Mouse (Mus musculus): ENCODE data around the gene Ctns. TPM values are rescaled to one million over a fixed set of nuclear protein-coding genes. Genes with fewer than 3 reads are reported as not detected.
A peak's percentile ranks its signal among the peaks of the same experiment; 100 is the strongest.

Ctns gene
- polyA plus RNA-seq, 1 experiment = 15.4 TPM

GRCm38 (mm10) chr11:73201597-73201996 is 2.8 kb upstream of the Ctns start:
- Histone ChIP-seq H3K9ac (ENCODE audit: low read depth, poor library complexity, severe bottlenecking) (no peak overlapping the region), H3K36me3 (ENCODE audit: control insufficient read depth, insufficient read depth, low read length, poor library complexity, severe bottlenecking) (no peaks in the 10 kb centered on the region), H3K9me3 (replicated peaks; ENCODE audit: control insufficient read depth, insufficient read depth, low read length, poor library complexity, severe bottlenecking) (no peaks in the 10 kb centered on the region), H3K4me1 (ENCODE audit: control insufficient read depth, insufficient read depth, low read length) (no peaks in the 10 kb centered on the region), H3K27ac (ENCODE audit: insufficient read depth, low read length) (no peak overlapping the region), H3K4me3 (ENCODE audit: low read depth, low read length) (no peak overlapping the region), H3K27me3 (ENCODE audit: control insufficient read depth, insufficient read depth, low read length, poor library complexity, severe bottlenecking) (no peaks in the 10 kb centered on the region)
- TF ChIP-seq CTCF (IDR thresholded peaks at IDR 0.05; ENCODE audit: low read depth, low read length) (no peak), POLR2A (IDR thresholded peaks at IDR 0.05; ENCODE audit: insufficient read depth, low read length) (no peak), EP300 (IDR thresholded peaks at IDR 0.05; ENCODE audit: insufficient read depth, low read depth, low read length) (no peak)

GRCm38 (mm10) chr11:73201021-73201420 is 2.2 kb upstream of the Ctns start:
- no peaks in the 10 kb centered on the region for H3K4me1 ChIP-seq (ENCODE audit: control insufficient read depth, insufficient read depth, low read length)
- no peak overlapping the region for H3K27ac ChIP-seq (ENCODE audit: insufficient read depth, low read length)
- TF ChIP-seq EP300 (IDR thresholded peaks at IDR 0.05; ENCODE audit: insufficient read depth, low read depth, low read length) = no peak
- TF ChIP-seq CTCF (IDR thresholded peaks at IDR 0.05; ENCODE audit: low read depth, low read length) = no peak
- no peaks in the 10 kb centered on the region for H3K9me3 ChIP-seq (replicated peaks; ENCODE audit: control insufficient read depth, insufficient read depth, low read length, poor library complexity, severe bottlenecking)
- H3K27me3 ChIP-seq (ENCODE audit: control insufficient read depth, insufficient read depth, low read length, poor library complexity, severe bottlenecking) = no peaks in the 10 kb centered on the region
- no peaks in the 10 kb centered on the region for H3K36me3 ChIP-seq (ENCODE audit: control insufficient read depth, insufficient read depth, low read length, poor library complexity, severe bottlenecking)
- H3K9ac ChIP-seq (ENCODE audit: low read depth, poor library complexity, severe bottlenecking) = no peak overlapping the region
- no peak overlapping the region for H3K4me3 ChIP-seq (ENCODE audit: low read depth, low read length)

GRCm38 (mm10) chr11:73199879-73200278 is 1.0 kb upstream of the Ctns start:
- H3K27ac ChIP-seq (ENCODE audit: insufficient read depth, low read length) = no peak overlapping the region
- H3K9me3 ChIP-seq (replicated peaks; ENCODE audit: control insufficient read depth, insufficient read depth, low read length, poor library complexity, severe bottlenecking) = no peaks in the 10 kb centered on the region
- peak overlapping the region; percentile 42 for H3K9ac ChIP-seq (ENCODE audit: low read depth, poor library complexity, severe bottlenecking)
- H3K4me1 ChIP-seq (ENCODE audit: control insufficient read depth, insufficient read depth, low read length) = no peaks in the 10 kb centered on the region
- no peak for TF ChIP-seq CTCF (IDR thresholded peaks at IDR 0.05; ENCODE audit: low read depth, low read length)
- no peak for TF ChIP-seq EP300 (IDR thresholded peaks at IDR 0.05; ENCODE audit: insufficient read depth, low read depth, low read length)
- no peak for TF ChIP-seq POLR2A (IDR thresholded peaks at IDR 0.05; ENCODE audit: insufficient read depth, low read length)
- H3K27me3 ChIP-seq (ENCODE audit: control insufficient read depth, insufficient read depth, low read length, poor library complexity, severe bottlenecking) = no peaks in the 10 kb centered on the region
- H3K4me3 ChIP-seq (ENCODE audit: low read depth, low read length) = peak overlapping the region; percentile 80
- no peaks in the 10 kb centered on the region for H3K36me3 ChIP-seq (ENCODE audit: control insufficient read depth, insufficient read depth, low read length, poor library complexity, severe bottlenecking)

- no peaks in the 10 kb centered on the region for H3K36me3 ChIP-seq (ENCODE audit: control insufficient read depth, insufficient read depth, low read length, poor library complexity, severe bottlenecking)
- TF ChIP-seq EP300 (IDR thresholded peaks at IDR 0.05; ENCODE audit: insufficient read depth, low read depth, low read length) (no peak), POLR2A (IDR thresholded peaks at IDR 0.05; ENCODE audit: insufficient read depth, low read length) (no peak), CTCF (IDR thresholded peaks at IDR 0.05; ENCODE audit: low read depth, low read length) (no peak)
- no peaks in the 10 kb centered on the region for H3K4me1 ChIP-seq (ENCODE audit: control insufficient read depth, insufficient read depth, low read length)
- H3K27me3 ChIP-seq (ENCODE audit: control insufficient read depth, insufficient read depth, low read length, poor library complexity, severe bottlenecking) = no peaks in the 10 kb centered on the region
- peak within 1 kb of the TSS; percentile 91 for H3K4me3 ChIP-seq (ENCODE audit: low read depth, low read length)
- H3K27ac ChIP-seq (ENCODE audit: insufficient read depth, low read length) = no peak within 1 kb of the TSS
- no peaks in the 10 kb centered on the region for H3K9me3 ChIP-seq (replicated peaks; ENCODE audit: control insufficient read depth, insufficient read depth, low read length, poor library complexity, severe bottlenecking)
- H3K9ac ChIP-seq (ENCODE audit: low read depth, poor library complexity, severe bottlenecking) = peak within 1 kb of the TSS; percentile 45
Observed at GRCm38 (mm10) chr11:73199230-73199712, 429 bp upstream of the Ctns start, which contains the start of gene Shpk. Gene Shpk, plus strand, starts transcription at chr11:73199460.

- Histone ChIP-seq H3K27ac (ENCODE audit: insufficient read depth, low read length) (no peak overlapping the region), H3K4me1 (ENCODE audit: control insufficient read depth, insufficient read depth, low read length) (no peaks in the 10 kb centered on the region), H3K4me3 (ENCODE audit: low read depth, low read length) (peak overlapping the region; percentile 91), H3K9ac (ENCODE audit: low read depth, poor library complexity, severe bottlenecking) (peak overlapping the region; percentile 45), H3K9me3 (replicated peaks; ENCODE audit: control insufficient read depth, insufficient read depth, low read length, poor library complexity, severe bottlenecking) (no peaks in the 10 kb centered on the region), H3K36me3 (ENCODE audit: control insufficient read depth, insufficient read depth, low read length, poor library complexity, severe bottlenecking) (no peaks in the 10 kb centered on the region), H3K27me3 (ENCODE audit: control insufficient read depth, insufficient read depth, low read length, poor library complexity, severe bottlenecking) (no peaks in the 10 kb centered on the region)
- TF ChIP-seq POLR2A (IDR thresholded peaks at IDR 0.05; ENCODE audit: insufficient read depth, low read length) (no peak), CTCF (IDR thresholded peaks at IDR 0.05; ENCODE audit: low read depth, low read length) (no peak), EP300 (IDR thresholded peaks at IDR 0.05; ENCODE audit: insufficient read depth, low read depth, low read length) (no peak)
Observed at GRCm38 (mm10) chr11:73198190-73198589, 652 bp downstream of the Ctns start.

- TF ChIP-seq CTCF (IDR thresholded peaks at IDR 0.05; ENCODE audit: low read depth, low read length) (no peak), POLR2A (IDR thresholded peaks at IDR 0.05; ENCODE audit: insufficient read depth, low read length) (no peak), EP300 (IDR thresholded peaks at IDR 0.05; ENCODE audit: insufficient read depth, low read depth, low read length) (no peak)
- Histone ChIP-seq H3K36me3 (ENCODE audit: control insufficient read depth, insufficient read depth, low read length, poor library complexity, severe bottlenecking) (no peaks in the 10 kb centered on the region; the same call in 1 of the 2 replicates), H3K27ac (ENCODE audit: insufficient read depth, low read length) (no peak overlapping the region)
Observed at GRCm38 (mm10) chr11:73194444-73194843, 4.4 kb downstream of the Ctns start.

More at GRCm38 (mm10) chr11:73194444-73194843, 4.4 kb downstream of the Ctns start:
- no peaks in the 10 kb centered on the region for H3K4me1 ChIP-seq (ENCODE audit: control insufficient read depth, insufficient read depth, low read length)
- no peak overlapping the region for H3K9ac ChIP-seq (ENCODE audit: low read depth, poor library complexity, severe bottlenecking)
- no peak overlapping the region for H3K4me3 ChIP-seq (ENCODE audit: low read depth, low read length)
- no peaks in the 10 kb centered on the region for H3K27me3 ChIP-seq (ENCODE audit: control insufficient read depth, insufficient read depth, low read length, poor library complexity, severe bottlenecking)
- H3K9me3 ChIP-seq (replicated peaks; ENCODE audit: control insufficient read depth, insufficient read depth, low read length, poor library complexity, severe bottlenecking) = no peaks in the 10 kb centered on the region
